Mouse (Mus musculus) ZHBTc4 (cell line): ENCODE results near the gene Ehhadh.
A peak's percentile ranks its signal among the peaks of the same experiment; 100 is the strongest.
"Not testable (repeated sequence)": the region's sequence is repeated elsewhere in the genome, so short reads cannot be mapped to it uniquely, and the experiment has no call there.

Experiments used
- DNase-seq: peaks from one replicate; pipeline ENCODE4 v3.0.0-alpha.2; 2011; ENCODE audit warnings: low read depth, low spot score

Gene Ehhadh

GRCm38 (mm10) chr16:21794697-21795045, 7.1 kb upstream of the Ehhadh start:
- no peak for DNase-seq

- peak; percentile 96 for DNase-seq
Observed at GRCm38 (mm10) chr16:21793875-21794696, 6.5 kb upstream of the Ehhadh start, which contains the start of gene Map3k13. Gene Map3k13, plus strand, starts transcription at chr16:21794346.

- DNase-seq: not testable (repeated sequence)
Observed at GRCm38 (mm10) chr16:21793080-21793810, 5.6 kb upstream of the Ehhadh start.

- no peak for DNase-seq
Observed at GRCm38 (mm10) chr16:21791779-21792178, 4.2 kb upstream of the Ehhadh start.

- no peak for DNase-seq
Observed at GRCm38 (mm10) chr16:21790469-21790868, 2.9 kb upstream of the Ehhadh start.

- DNase-seq: no peak
Observed at GRCm38 (mm10) chr16:21789180-21789579, 1.6 kb upstream of the Ehhadh start.

- DNase-seq: no peak
Observed at GRCm38 (mm10) chr16:21788581-21788980, 974 bp upstream of the Ehhadh start.

GRCm38 (mm10) chr16:21786317-21786716, 1.3 kb downstream of the Ehhadh start:
- no peak for DNase-seq

- peak; percentile 66 for DNase-seq
Observed at GRCm38 (mm10) chr16:21785000-21785399, 2.6 kb downstream of the Ehhadh start.

GRCm38 (mm10) chr16:21782807-21783206, 4.8 kb downstream of the Ehhadh start:
- DNase-seq: no peak

- DNase-seq: no peak
Observed at GRCm38 (mm10) chr16:21781895-21782294, 5.7 kb downstream of the Ehhadh start.

GRCm38 (mm10) chr16:21781277-21781676, 6.3 kb downstream of the Ehhadh start:
- no peak for DNase-seq

GRCm38 (mm10) chr16:21779149-21779548, 8.5 kb downstream of the Ehhadh start:
- DNase-seq: no peak

- peak; percentile 74 for DNase-seq
Observed at GRCm38 (mm10) chr16:21778293-21778866, 9.2 kb downstream of the Ehhadh start.

- no peak for DNase-seq
Observed at GRCm38 (mm10) chr16:21774725-21775124, 12.9 kb downstream of the Ehhadh start.

GRCm38 (mm10) chr16:21769667-21770066, 17.9 kb downstream of the Ehhadh start:
- DNase-seq: peak; percentile 43

GRCm38 (mm10) chr16:21768255-21768654, 19.4 kb downstream of the Ehhadh start:
- no peak for DNase-seq

- no peak for DNase-seq
Observed at GRCm38 (mm10) chr16:21758447-21758846, 29.2 kb downstream of the Ehhadh start.

- no peak for DNase-seq
Observed at GRCm38 (mm10) chr16:21743401-21743800, 44.2 kb downstream of the Ehhadh start.

GRCm38 (mm10) chr16:21742898-21743297, 44.7 kb downstream of the Ehhadh start:
- DNase-seq: no peak

GRCm38 (mm10) chr16:21742191-21742870, 45.3 kb downstream of the Ehhadh start:
- DNase-seq: no peak

- DNase-seq: no peak
Observed at GRCm38 (mm10) chr16:21741542-21741941, 46.1 kb downstream of the Ehhadh start.
